Mouse (Mus musculus) MEL (cell line): ENCODE results near the gene Rora. TPM values are rescaled to one million over a fixed set of nuclear protein-coding genes. Genes with fewer than 3 reads are reported as not detected.

ENCODE experiments used
- DNase-seq: peaks from one replicate; pipeline ENCODE4 v3.0.0; 2011; ENCODE audit warnings: low read depth, low spot score
- H3K27ac ChIP-seq: 2 replicates; pipeline ENCODE4 v1.5.1; 2012; ENCODE audit warnings: low read depth, mild to moderate bottlenecking, control low read depth, low read length, moderate library complexity; ENCODE audit not compliant: control insufficient read depth
- H3K27me3 ChIP-seq, 2 experiments: fragments of 150-350 bp in 1 of 2; sonication (generic) in 1 of 2; 2 replicates each; pipeline ENCODE4 v1.6.1; 2012; ENCODE audit warnings: low read length in 2 of 2, mild to moderate bottlenecking in 2 of 2, improper control_type of control experiment in 1 of 2, moderate library complexity in 1 of 2; ENCODE audit not compliant: insufficient read depth in 2 of 2, control insufficient read depth in 1 of 2
- H3K36me3 ChIP-seq, 2 experiments: 2 replicates each; pipeline ENCODE4 v1.6.1; 2012 to 2014; ENCODE audit warnings: low read length in 2 of 2, improper control_type of control experiment in 1 of 2, inconsistent platforms in 1 of 2, mild to moderate bottlenecking in 1 of 2; ENCODE audit not compliant: insufficient read depth in 2 of 2, control insufficient read depth in 1 of 2
- H3K4me1 ChIP-seq, 2 experiments: fragments of 150-350 bp in 1 of 2; sonication (generic) in 1 of 2; 2 replicates each; pipeline ENCODE4 v1.6.1; 2012; ENCODE audit warnings: low read length in 2 of 2, improper control_type of control experiment in 1 of 2, mild to moderate bottlenecking in 1 of 2; ENCODE audit not compliant: insufficient read depth in 2 of 2, control insufficient read depth in 1 of 2
- H3K4me3 ChIP-seq, 2 experiments: fragments of 150-350 bp in 1 of 2; sonication (generic) in 1 of 2; 2 replicates each; pipeline ENCODE4 v1.5.1; 2012; ENCODE audit warnings: low read depth in 2 of 2, low read length in 2 of 2, mild to moderate bottlenecking in 2 of 2, moderate library complexity in 2 of 2, control low read depth in 1 of 2, improper control_type of control experiment in 1 of 2; ENCODE audit not compliant: control insufficient read depth in 1 of 2, insufficient read depth in 1 of 2
- H3K79me2 ChIP-seq: 2 replicates; pipeline ENCODE4 v1.6.1; 2012; ENCODE audit warnings: mild to moderate bottlenecking, low read length, moderate library complexity; ENCODE audit not compliant: control insufficient read depth, poor library complexity, insufficient read depth
- H3K9ac ChIP-seq: 2 replicates; pipeline ENCODE4 v1.6.1; 2012; ENCODE audit warnings: low read depth, mild to moderate bottlenecking, control low read depth, low read length, moderate library complexity; ENCODE audit not compliant: control insufficient read depth, poor library complexity, severe bottlenecking
- H3K9me3 ChIP-seq: fragments of 150-350 bp; sonication (generic); replicated peaks from 2 replicates; pipeline ENCODE4 v1.6.1; 2012; ENCODE audit warnings: mild to moderate bottlenecking, low read length, improper control_type of control experiment, moderate library complexity; ENCODE audit not compliant: insufficient read depth
- BHLHE40 ChIP-seq: IDR thresholded peaks from 2 replicates; pipeline ENCODE4 v1.6.1; 2012; ENCODE audit warnings: low read depth, mild to moderate bottlenecking, inconsistent platforms, low read length, improper control_type of control experiment, borderline replicate concordance
- CTCF ChIP-seq, 3 experiments: IDR thresholded peaks in 2 of 3; conservative IDR thresholded peaks in 1 of 3; 2 replicates each; pipeline ENCODE4 v1.5.1; 2011 to 2012; ENCODE audit warnings: low read length in 3 of 3, low read depth in 2 of 3, mild to moderate bottlenecking in 2 of 3, improper control_type of control experiment in 1 of 3, inconsistent platforms in 1 of 3, mixed read lengths in 1 of 3, moderate library complexity in 1 of 3; ENCODE audit not compliant: control insufficient read depth in 1 of 3, insufficient read depth in 1 of 3, poor library complexity in 1 of 3, severe bottlenecking in 1 of 3
- E2F4 ChIP-seq: IDR thresholded peaks from 2 replicates; pipeline ENCODE4 v1.6.1; 2011; ENCODE audit warnings: low read depth, low read length, improper control_type of control experiment, borderline replicate concordance
- EP300 ChIP-seq, 2 experiments: IDR thresholded peaks; 2 replicates each; pipeline ENCODE4 v1.6.1; 2011; ENCODE audit warnings: improper control_type of control experiment in 2 of 2, low read length in 2 of 2, low read depth in 1 of 2, mild to moderate bottlenecking in 1 of 2
- HCFC1 ChIP-seq: IDR thresholded peaks from 2 replicates; pipeline ENCODE4 v1.6.1; 2012; ENCODE audit warnings: low read depth, mild to moderate bottlenecking, inconsistent platforms, low read length, improper control_type of control experiment, moderate library complexity
- JUND ChIP-seq: IDR thresholded peaks from 2 replicates; pipeline ENCODE4 v1.6.1; 2011; ENCODE audit warnings: low read depth, mild to moderate bottlenecking, improper control_type of control experiment, low read length
- KAT2A ChIP-seq: conservative IDR thresholded peaks from 2 replicates; pipeline ENCODE4 v1.6.1; 2012; ENCODE audit warnings: low read depth, low read length, improper control_type of control experiment, inconsistent platforms
- MAX ChIP-seq: IDR thresholded peaks from 2 replicates; pipeline ENCODE4 v1.6.1; 2011; ENCODE audit warnings: low read length, improper control_type of control experiment
- MAZ ChIP-seq: IDR thresholded peaks from 2 replicates; pipeline ENCODE4 v1.6.1; 2012; ENCODE audit warnings: low read depth, mild to moderate bottlenecking, inconsistent platforms, low read length, improper control_type of control experiment
- MXI1 ChIP-seq: IDR thresholded peaks from 2 replicates; pipeline ENCODE4 v1.6.1; 2011; ENCODE audit warnings: mild to moderate bottlenecking, low read depth, low read length, improper control_type of control experiment
- MYB ChIP-seq: IDR thresholded peaks from 2 replicates; pipeline ENCODE4 v1.6.1; 2011; ENCODE audit warnings: mild to moderate bottlenecking, low read depth, low read length, improper control_type of control experiment
- NELFE ChIP-seq: IDR thresholded peaks from 2 replicates; pipeline ENCODE4 v1.6.1; 2011; ENCODE audit warnings: low read depth, low read length, improper control_type of control experiment
- NRF1 ChIP-seq: IDR thresholded peaks from 2 replicates; pipeline ENCODE4 v1.6.1; 2014; ENCODE audit warnings: low read depth, mild to moderate bottlenecking, inconsistent platforms, low read length, improper control_type of control experiment, moderate library complexity; ENCODE audit not compliant: poor library complexity, insufficient read depth, severe bottlenecking
- POLR2A ChIP-seq, 2 experiments: IDR thresholded peaks; 2 replicates each; pipeline ENCODE4 v1.6.1; 2011 to 2012; ENCODE audit warnings: low read length in 2 of 2, mild to moderate bottlenecking in 2 of 2, control low read depth in 1 of 2, improper control_type of control experiment in 1 of 2, low read depth in 1 of 2, moderate library complexity in 1 of 2; ENCODE audit not compliant: control insufficient read depth in 1 of 2, insufficient read depth in 1 of 2, poor library complexity in 1 of 2
- POLR2AphosphoS2 ChIP-seq: IDR thresholded peaks from 2 replicates; pipeline ENCODE4 v1.6.1; 2011; ENCODE audit warnings: low read length, improper control_type of control experiment
- RCOR1 ChIP-seq: IDR thresholded peaks from 2 replicates; pipeline ENCODE4 v1.6.1; 2012; ENCODE audit warnings: low read depth, mild to moderate bottlenecking, inconsistent platforms, low read length, improper control_type of control experiment
- SIN3A ChIP-seq: IDR thresholded peaks from 2 replicates; pipeline ENCODE4 v1.6.1; 2012; ENCODE audit warnings: low read length, improper control_type of control experiment, inconsistent platforms
- TBP ChIP-seq: IDR thresholded peaks from 2 replicates; pipeline ENCODE4 v1.8.0; 2011; ENCODE audit warnings: low read depth, low read length, improper control_type of control experiment
- TCF12 ChIP-seq: IDR thresholded peaks from 2 replicates; pipeline ENCODE4 v1.6.1; 2014; ENCODE audit warnings: low read depth, mild to moderate bottlenecking, inconsistent platforms, low read length, improper control_type of control experiment, moderate library complexity
- ZC3H11A ChIP-seq: IDR thresholded peaks from 2 replicates; pipeline ENCODE4 v1.6.1; 2012; ENCODE audit warnings: low read depth, mild to moderate bottlenecking, inconsistent platforms, low read length, improper control_type of control experiment
- ZMIZ1 ChIP-seq: IDR thresholded peaks from 2 replicates; pipeline ENCODE4 v1.6.1; 2012; ENCODE audit warnings: low read depth, mild to moderate bottlenecking, inconsistent platforms, low read length, improper control_type of control experiment, moderate library complexity
- ZNF384 ChIP-seq: IDR thresholded peaks from 2 replicates; pipeline ENCODE4 v1.6.1; 2012; ENCODE audit warnings: low read depth, mild to moderate bottlenecking, inconsistent platforms, low read length, improper control_type of control experiment
- polyA plus RNA-seq, 2 experiments: library from polyadenylated mRNA; stranded (reverse) in 1 of 2; unstranded in 1 of 2; fragments of >175 nt in 1 of 2; fragments of >200 nt in 1 of 2; gene quantifications; 2 replicates each; pipeline versions ENCODE4 v1.2.1 to v1.2.4; 2012; ENCODE audit warnings: low replicate concordance in 2 of 2, low read depth in 1 of 2; ENCODE audit not compliant: insufficient read length in 2 of 2, insufficient read depth in 1 of 2, missing spikeins in 1 of 2
- total RNA-seq: library from RNA; depleted of rRNA; stranded (reverse); fragments of 300-350 nt; gene quantifications from 2 replicates; pipeline ENCODE4 v1.2.3, GENCODE M21; 2012

Gene Rora
- total and polyA plus RNA-seq, 3 experiments = not detected

DNA sequence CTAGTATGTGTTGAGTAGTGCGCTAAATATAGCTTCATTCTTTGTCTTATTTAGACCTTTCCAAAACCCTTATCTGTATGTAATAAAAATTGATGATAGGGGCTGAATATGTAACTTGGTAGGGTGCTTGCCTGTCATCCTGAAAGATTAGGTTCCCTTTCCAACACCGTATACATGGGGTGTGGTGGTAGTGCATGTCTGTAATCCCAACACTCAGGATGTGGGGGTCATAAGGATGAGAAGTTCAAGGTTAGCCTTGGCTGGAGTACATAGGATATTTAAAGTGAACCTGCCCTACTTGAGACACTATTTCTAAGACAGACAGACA lies 743.8 kb downstream of the Rora start:
- Histone ChIP-seq H3K9ac (peak overlapping the region; percentile 98), H3K36me3 (peaks cover 0 to 10% of the 10 kb centered on the region in 2 experiments; a peak in 3 of 4 replicates), H3K27ac (peak overlapping the region; percentile 84), H3K4me3 (peak overlapping the region; percentile 81 to 92), H3K9me3 (no peaks in the 10 kb centered on the region), H3K27me3 (no peaks in the 10 kb centered on the region), H3K79me2 (peaks cover 13% of the 10 kb centered on the region), H3K4me1 (peaks cover 4 to 5% of the 10 kb centered on the region in 2 experiments; a peak in 3 of 4 replicates)
- DNase-seq = no peak
- TF ChIP-seq ZMIZ1 = no peak
- 0 out of 2 replicates have a peak, but pooled peaks have one; percentile 6 for TF ChIP-seq KAT2A
- TF ChIP-seq ZC3H11A = no peak
- no peak for TF ChIP-seq ZNF384
- 0 out of 2 replicates have a peak, but pooled peaks have one; percentile 59 for TF ChIP-seq MAX
- TF ChIP-seq EP300 (IDR thresholded peaks at IDR 0.05; ENCODE audit: low read depth in 1 of 2, low read length in 2 of 2) = 0 out of 4 replicates have a peak, but pooled peaks of 1 of the 2 experiments have one; percentile 11
- TF ChIP-seq MYB = no peak
- TF ChIP-seq CTCF (IDR thresholded peaks at IDR 0.05 in 2 of 3, conservative IDR thresholded peaks at IDR 0.05 in 1 of 3; ENCODE audit: control insufficient read depth in 1 of 3, insufficient read depth in 1 of 3, low read depth in 2 of 3, low read length in 3 of 3, poor library complexity in 1 of 3, severe bottlenecking in 1 of 3) = no peak
- TF ChIP-seq JUND = no peak

DNA sequence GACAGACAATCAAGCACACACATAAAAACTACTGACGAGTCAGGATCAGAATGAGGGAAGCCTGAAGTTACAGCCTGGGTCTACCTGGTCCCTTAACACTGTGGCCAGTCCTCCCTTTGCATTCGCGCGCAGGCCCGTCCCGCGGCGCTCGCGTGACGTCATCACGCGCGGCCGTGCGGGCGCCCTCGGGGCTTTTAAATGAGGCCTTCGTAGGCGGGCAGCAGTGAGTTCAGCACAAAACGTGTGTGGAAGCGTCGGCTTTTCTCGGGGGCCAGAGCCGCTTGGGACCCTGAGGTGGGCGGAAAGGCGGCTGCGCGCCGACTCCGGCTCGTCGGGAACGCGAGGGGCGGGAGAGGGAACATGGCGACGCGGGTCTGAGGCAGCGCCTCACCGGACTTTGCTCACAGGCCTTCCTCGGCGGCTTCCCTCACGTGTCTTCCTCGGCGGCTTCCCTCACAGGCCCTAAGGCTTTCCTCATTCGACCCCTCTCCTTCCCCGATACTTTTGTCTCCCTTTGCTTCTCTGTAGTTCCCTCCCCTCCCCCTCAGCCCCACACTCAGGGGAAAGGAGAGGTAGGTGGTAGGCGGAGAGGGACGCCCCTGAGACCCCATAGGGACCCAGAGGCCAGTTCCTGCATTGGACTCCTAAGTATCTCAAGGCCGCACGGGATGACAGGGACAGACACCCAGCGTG lies 744.3 kb downstream of the Rora start, which contains the start of gene Ice2:
Gene Ice2, plus strand, starts transcription at position 147 of the 693 bp plus-strand sequence.
- Histone ChIP-seq H3K27ac (peak within 1 kb of the TSS; percentile 84), H3K9ac (peak within 1 kb of the TSS; percentile 98), H3K36me3 (peaks cover 0 to 10% of the 10 kb centered on the region in 2 experiments; a peak in 3 of 4 replicates), H3K79me2 (peaks cover 13% of the 10 kb centered on the region), H3K27me3 (no peaks in the 10 kb centered on the region), H3K9me3 (no peaks in the 10 kb centered on the region), H3K4me3 (peak within 1 kb of the TSS; percentile 81 to 92), H3K4me1 (peaks cover 4 to 5% of the 10 kb centered on the region in 2 experiments; a peak in 3 of 4 replicates)
- DNase-seq = peak; percentile 87
- TF ChIP-seq POLR2A (IDR thresholded peaks at IDR 0.05; ENCODE audit: control insufficient read depth in 1 of 2, insufficient read depth in 1 of 2, low read depth in 1 of 2, low read length in 2 of 2, poor library complexity in 1 of 2) (peak in 1 of 2 experiments; percentile 88; a peak in 2 of 4 replicates), POLR2AphosphoS2 (0 out of 2 replicates have a peak, but pooled peaks have one; percentile 64), RCOR1 (no peak), KAT2A (peak; percentile 38; the same call in 1 of the 2 replicates), ZC3H11A (no peak), BHLHE40 (no peak), NRF1 (peak; percentile 70), ZMIZ1 (0 out of 2 replicates have a peak, but pooled peaks have one; percentile 52), MXI1 (peak; percentile 71), TBP (peak; percentile 60), NELFE (peak; percentile 79), SIN3A (peak; percentile 62; the same call in 1 of the 2 replicates), TCF12 (peak; percentile 56), MAZ (peak; percentile 52; the same call in 1 of the 2 replicates), E2F4 (peak; percentile 95), JUND (0 out of 2 replicates have a peak, but pooled peaks have one; percentile 56), EP300 (IDR thresholded peaks at IDR 0.05; ENCODE audit: low read depth in 1 of 2, low read length in 2 of 2) (no peak), HCFC1 (peak; percentile 85)
